Mouse (Mus musculus): ENCODE data around the gene Stard9. TPM values are rescaled to one million over a fixed set of nuclear protein-coding genes. Genes with fewer than 3 reads are reported as not detected.

Stard9 gene
- polyA plus RNA-seq (2015; fragmentation: Nextera tagmentation; extraction: Ambion mirVana), result 4.3 and 4.5 TPM in 2 replicates

DNA sequence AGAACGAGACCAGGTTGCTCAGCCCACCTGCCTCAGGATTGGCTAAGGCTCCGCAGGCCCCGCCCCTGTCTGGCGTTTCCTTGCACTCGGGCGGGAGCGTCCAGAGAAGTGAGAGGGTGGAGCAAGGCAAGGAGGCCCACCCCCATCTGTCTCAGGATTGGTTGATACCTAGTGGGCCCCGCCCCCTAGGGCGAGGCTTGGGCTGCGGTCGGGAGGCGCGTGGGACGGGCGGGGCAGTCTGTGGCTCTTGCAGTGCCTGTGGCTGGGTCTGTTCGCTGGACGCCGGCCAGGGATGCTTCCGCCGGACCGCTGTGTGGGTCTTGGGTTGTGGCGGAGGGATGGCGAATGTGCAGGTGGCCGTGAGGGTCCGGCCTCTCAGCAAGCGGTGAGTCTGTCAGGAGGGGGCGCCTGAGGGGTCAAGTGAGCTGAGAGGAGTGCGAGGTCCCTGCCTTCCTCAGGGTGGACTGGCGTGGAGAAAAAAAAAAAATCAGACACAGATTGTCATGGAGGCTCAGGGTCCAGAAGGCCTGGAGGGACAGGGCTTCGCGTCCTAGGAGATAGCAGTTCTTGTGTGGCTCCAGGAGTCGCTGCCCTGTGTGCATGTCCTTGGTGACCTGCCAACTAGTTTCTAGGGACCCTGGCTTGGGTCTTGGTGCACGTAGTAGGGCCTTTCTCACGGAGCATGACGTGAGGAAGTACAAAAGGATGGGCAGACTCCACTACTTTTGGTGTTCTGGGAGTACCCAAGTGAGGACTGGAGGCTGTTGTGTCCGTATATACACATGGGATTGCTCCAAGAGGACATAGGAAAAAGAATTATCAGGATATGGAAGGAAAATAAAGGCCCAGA lies at the start of gene Stard9:
Gene Stard9 (plus strand): TSS at position 236 of the 850 bp plus-strand sequence.
- no peaks in the 10 kb centered on the region for H3K9me3 ChIP-seq (replicated peaks; ENCODE audit: low read length)
- peak; percentile 28; the same call in 1 of the 2 replicates for TF ChIP-seq CTCF (IDR thresholded peaks at IDR 0.05; ENCODE audit: low read depth)
- WGBS, result 2% methylated on average over 36 of the region's 36 CpGs
- DNase-seq (ENCODE audit: low spot score), result peak; percentile 100
- no peaks in the 10 kb centered on the region for H3K36me3 ChIP-seq (ENCODE audit: insufficient read depth, low read length)
- H3K9ac ChIP-seq (ENCODE audit: low read depth, low read length), result peak within 1 kb of the TSS; percentile 58
- H3K4me1 ChIP-seq (replicated peaks; ENCODE audit: insufficient read depth, low read length), result 0 out of 2 replicates have a peak, but pooled peaks cover 7% of the 10 kb centered on the region
- ATAC-seq (replicated peaks; ENCODE audit: low FRiP score, low read depth), result peak; percentile 100
- H3K4me2 ChIP-seq (ENCODE audit: low read length), result peak within 1 kb of the TSS; percentile 56
- H3K4me3 ChIP-seq (replicated peaks; ENCODE audit: low read depth, low read length), result peak within 1 kb of the TSS; percentile 46
- H3K27me3 ChIP-seq (ENCODE audit: insufficient read depth, low read length), result no peaks in the 10 kb centered on the region
- H3K27ac ChIP-seq, result no peak within 1 kb of the TSS

DNA sequence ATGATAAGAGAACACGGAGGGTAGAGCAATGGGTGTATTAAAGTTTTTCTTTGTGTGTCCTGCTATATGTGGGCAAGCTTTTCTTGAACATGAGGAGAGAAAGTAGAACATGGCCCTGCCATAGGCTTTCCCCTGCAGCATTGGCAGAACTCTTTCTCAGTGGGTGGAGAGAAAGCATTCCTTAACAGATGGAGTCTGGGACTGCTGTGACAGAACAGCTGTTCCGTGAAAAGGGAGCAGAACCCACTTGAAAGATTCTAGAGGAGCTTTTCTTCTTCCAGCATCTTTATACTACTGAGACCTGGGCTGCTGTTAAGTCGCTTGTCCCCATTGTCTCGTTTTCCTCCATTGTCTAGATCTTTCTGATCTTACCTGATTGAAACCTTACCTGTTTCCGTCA lies 39.2 kb upstream of the Stard9 start:
- Histone ChIP-seq H3K27me3 (ENCODE audit: insufficient read depth, low read length) (no peaks in the 10 kb centered on the region), H3K9me3 (replicated peaks; ENCODE audit: low read length) (no peaks in the 10 kb centered on the region), H3K36me3 (ENCODE audit: insufficient read depth, low read length) (peaks cover 16% of the 10 kb centered on the region), H3K4me1 (replicated peaks; ENCODE audit: insufficient read depth, low read length) (no peaks in the 10 kb centered on the region), H3K4me3 (replicated peaks; ENCODE audit: low read depth, low read length) (no peak overlapping the region), H3K9ac (ENCODE audit: low read depth, low read length) (no peak overlapping the region), H3K27ac (no peak overlapping the region), H3K4me2 (ENCODE audit: low read length) (no peak overlapping the region)
- 81% methylated on average over 5 of the region's 5 CpGs for WGBS
- ATAC-seq (replicated peaks; ENCODE audit: low FRiP score, low read depth) (no peak), DNase-seq (ENCODE audit: low spot score) (no peak)
- TF ChIP-seq CTCF (IDR thresholded peaks at IDR 0.05; ENCODE audit: low read depth), result no peak

DNA sequence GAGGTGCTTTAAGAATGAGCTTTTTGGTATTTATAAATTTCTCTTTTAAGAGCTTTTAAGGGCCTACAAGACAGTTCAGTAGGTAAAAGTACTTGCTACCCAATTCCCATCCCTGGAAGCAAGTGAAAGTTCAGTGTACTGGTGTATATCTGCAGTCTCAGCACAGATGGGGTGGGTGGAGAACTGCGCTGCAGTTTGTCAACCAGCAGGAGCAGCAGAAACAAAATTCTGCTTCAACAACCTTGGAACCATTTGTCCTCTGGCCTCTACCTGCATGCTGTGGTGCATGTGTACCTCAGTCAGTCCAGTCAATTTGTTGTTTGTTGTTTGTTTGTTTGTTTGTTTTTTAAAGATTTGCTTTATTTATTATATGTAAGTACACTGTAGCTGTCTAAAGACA lies 36.7 kb upstream of the Stard9 start:
- Histone ChIP-seq H3K9ac (ENCODE audit: low read depth, low read length) (no peak overlapping the region), H3K4me3 (replicated peaks; ENCODE audit: low read depth, low read length) (no peak overlapping the region), H3K27me3 (ENCODE audit: insufficient read depth, low read length) (no peaks in the 10 kb centered on the region), H3K36me3 (ENCODE audit: insufficient read depth, low read length) (peaks cover 25% of the 10 kb centered on the region), H3K27ac (no peak overlapping the region), H3K4me2 (ENCODE audit: low read length) (no peak overlapping the region), H3K9me3 (replicated peaks; ENCODE audit: low read length) (no peaks in the 10 kb centered on the region), H3K4me1 (replicated peaks; ENCODE audit: insufficient read depth, low read length) (no peaks in the 10 kb centered on the region)
- no peak for TF ChIP-seq CTCF (IDR thresholded peaks at IDR 0.05; ENCODE audit: low read depth)
- no peak for ATAC-seq (replicated peaks; ENCODE audit: low FRiP score, low read depth)
- DNase-seq (ENCODE audit: low spot score), result no peak
- 84% methylated on average over 1 of the region's 1 CpGs for WGBS

DNA sequence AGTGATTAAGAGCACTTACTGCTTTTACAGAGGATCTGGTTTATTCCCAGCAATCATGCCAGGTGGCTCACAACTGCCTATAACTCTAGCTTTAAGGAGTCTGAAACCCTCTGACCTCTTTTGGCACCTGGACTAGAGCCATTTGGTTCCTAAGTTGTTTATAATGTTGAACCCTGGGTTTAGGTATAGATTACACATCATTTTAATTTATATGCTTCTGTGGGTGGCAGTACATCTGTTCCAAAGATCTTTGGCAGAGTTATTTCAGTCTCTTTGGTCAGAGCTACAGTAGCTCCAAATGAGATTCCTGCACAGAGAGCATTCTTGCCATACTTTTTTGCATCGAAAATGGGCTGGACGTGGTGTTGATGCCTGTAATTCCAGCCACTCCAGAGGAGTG lies 31.2 kb upstream of the Stard9 start:
- Histone ChIP-seq H3K36me3 (ENCODE audit: insufficient read depth, low read length) (peaks cover 42% of the 10 kb centered on the region), H3K4me2 (ENCODE audit: low read length) (no peak overlapping the region), H3K9ac (ENCODE audit: low read depth, low read length) (no peak overlapping the region), H3K4me1 (replicated peaks; ENCODE audit: insufficient read depth, low read length) (no peaks in the 10 kb centered on the region), H3K9me3 (replicated peaks; ENCODE audit: low read length) (no peaks in the 10 kb centered on the region), H3K27ac (no peak overlapping the region), H3K27me3 (ENCODE audit: insufficient read depth, low read length) (no peaks in the 10 kb centered on the region), H3K4me3 (replicated peaks; ENCODE audit: low read depth, low read length) (no peak overlapping the region)
- DNase-seq (ENCODE audit: low spot score) (no peak), ATAC-seq (replicated peaks; ENCODE audit: low FRiP score, low read depth) (no peak)
- 70% methylated on average over 2 of the region's 2 CpGs for WGBS
- TF ChIP-seq CTCF (IDR thresholded peaks at IDR 0.05; ENCODE audit: low read depth), result no peak

DNA sequence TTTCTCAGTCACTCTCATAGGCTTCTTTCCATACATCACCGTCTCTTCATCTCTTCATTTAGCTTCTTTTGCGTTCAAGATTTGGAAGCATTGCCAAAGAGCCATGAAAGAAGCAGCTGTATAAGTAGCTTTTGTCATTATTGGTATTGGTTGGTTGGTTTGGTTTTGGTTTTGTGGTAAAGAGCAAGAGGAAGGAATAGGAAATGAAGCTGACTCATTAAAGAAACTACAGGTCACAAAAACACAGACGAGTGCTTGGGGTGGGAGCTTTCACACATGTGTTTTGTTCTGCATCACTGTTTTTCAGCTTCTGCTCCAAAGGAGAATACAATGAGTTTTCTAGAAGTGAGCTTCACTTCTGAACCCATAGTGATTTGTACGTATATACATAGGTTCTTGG lies 29.4 kb upstream of the Stard9 start:
- no peak for ATAC-seq (replicated peaks; ENCODE audit: low FRiP score, low read depth)
- H3K27ac ChIP-seq, result no peak overlapping the region
- TF ChIP-seq CTCF (IDR thresholded peaks at IDR 0.05; ENCODE audit: low read depth), result no peak

DNA sequence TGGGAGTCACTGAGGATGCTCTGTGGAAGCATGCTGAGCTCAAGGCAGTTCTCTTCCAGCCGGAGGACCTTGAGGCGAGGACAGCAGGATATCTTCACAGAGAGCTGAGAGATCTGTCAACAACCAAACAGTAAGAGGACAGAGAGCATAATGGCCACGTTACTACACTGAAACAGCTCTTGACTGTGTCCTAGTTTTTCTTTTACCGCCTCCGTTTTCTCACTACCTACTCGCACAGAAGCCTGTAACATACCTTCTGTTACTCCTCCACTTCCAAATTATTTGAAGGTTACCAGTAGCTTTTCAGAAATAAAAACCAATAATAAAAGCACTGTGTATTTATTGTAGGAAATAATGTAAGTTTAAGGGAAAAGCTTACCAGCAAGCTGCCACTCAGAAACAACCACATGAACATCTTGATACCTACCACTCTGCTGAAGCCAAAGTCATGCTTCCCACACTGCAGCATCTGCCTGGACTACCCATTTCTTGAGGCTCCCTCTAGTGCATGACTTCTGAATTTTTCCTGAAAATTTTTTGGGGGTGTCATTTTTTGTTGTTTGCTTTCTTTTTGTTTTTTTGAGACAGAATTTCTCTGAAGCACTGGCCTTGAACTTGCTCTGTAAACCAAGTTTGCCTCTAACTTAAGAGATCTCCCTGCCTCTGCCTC lies 22.8 kb upstream of the Stard9 start:
- H3K36me3 ChIP-seq (ENCODE audit: insufficient read depth, low read length), result no peaks in the 10 kb centered on the region
- peak; percentile 61 for TF ChIP-seq CTCF (IDR thresholded peaks at IDR 0.05; ENCODE audit: low read depth)
- H3K4me2 ChIP-seq (ENCODE audit: low read length), result no peak overlapping the region
- ATAC-seq (replicated peaks; ENCODE audit: low FRiP score, low read depth), result no peak
- H3K9me3 ChIP-seq (replicated peaks; ENCODE audit: low read length), result no peaks in the 10 kb centered on the region
- no peaks in the 10 kb centered on the region for H3K27me3 ChIP-seq (ENCODE audit: insufficient read depth, low read length)
- peaks cover 15% of the 10 kb centered on the region for H3K4me1 ChIP-seq (replicated peaks; ENCODE audit: insufficient read depth, low read length)
- H3K9ac ChIP-seq (ENCODE audit: low read depth, low read length), result no peak overlapping the region
- DNase-seq (ENCODE audit: low spot score), result peak; percentile 35
- no peak overlapping the region for H3K27ac ChIP-seq
- H3K4me3 ChIP-seq (replicated peaks; ENCODE audit: low read depth, low read length), result no peak overlapping the region
- 87% methylated on average over 6 of the region's 6 CpGs for WGBS

More for the DNA sequence above, 29.4 kb upstream of the Stard9 start:
- no peak overlapping the region for H3K9ac ChIP-seq (ENCODE audit: low read depth, low read length)
- no peaks in the 10 kb centered on the region for H3K27me3 ChIP-seq (ENCODE audit: insufficient read depth, low read length)
- no peak overlapping the region for H3K4me3 ChIP-seq (replicated peaks; ENCODE audit: low read depth, low read length)
- H3K36me3 ChIP-seq (ENCODE audit: insufficient read depth, low read length), result peaks cover 38% of the 10 kb centered on the region
- no peak overlapping the region for H3K4me2 ChIP-seq (ENCODE audit: low read length)
- 88% methylated on average over 4 of the region's 4 CpGs for WGBS
- no peak for DNase-seq (ENCODE audit: low spot score)
- no peaks in the 10 kb centered on the region for H3K4me1 ChIP-seq (replicated peaks; ENCODE audit: insufficient read depth, low read length)
- H3K9me3 ChIP-seq (replicated peaks; ENCODE audit: low read length), result no peaks in the 10 kb centered on the region
